Mouse (Mus musculus): ENCODE measurements around the gene Mx1.

The Mx1 gene

DNA sequence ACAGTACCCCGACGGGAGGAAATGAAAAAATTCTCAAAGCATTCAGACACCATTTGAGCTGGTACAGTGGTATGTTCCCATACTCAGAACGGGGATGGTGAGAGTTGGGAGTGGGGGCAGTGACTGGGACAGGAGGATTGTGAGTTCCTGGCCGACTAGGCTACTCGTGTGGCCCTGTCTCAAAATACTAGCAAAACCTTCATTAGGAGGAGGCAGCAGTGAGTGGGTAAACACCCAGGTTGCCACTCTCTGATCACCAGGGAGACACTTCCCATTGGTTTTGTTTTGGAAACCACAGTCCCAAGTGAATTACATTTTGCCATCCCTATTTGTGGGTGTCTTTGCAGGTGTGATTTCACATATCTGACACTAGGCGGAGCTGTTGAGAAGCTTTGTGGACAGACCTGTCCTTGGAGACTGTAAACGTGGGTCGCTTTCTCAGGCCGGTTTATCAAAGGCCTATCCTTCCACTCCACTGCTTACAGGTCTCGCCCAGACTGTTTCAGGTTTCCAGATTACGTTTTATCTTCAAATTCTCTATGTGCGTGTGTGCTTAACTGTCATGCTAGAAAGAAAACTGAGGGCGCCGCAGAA is 18.9 kb downstream of the Mx1 start:
- peak; percentile 71 for DNase-seq

DNA sequence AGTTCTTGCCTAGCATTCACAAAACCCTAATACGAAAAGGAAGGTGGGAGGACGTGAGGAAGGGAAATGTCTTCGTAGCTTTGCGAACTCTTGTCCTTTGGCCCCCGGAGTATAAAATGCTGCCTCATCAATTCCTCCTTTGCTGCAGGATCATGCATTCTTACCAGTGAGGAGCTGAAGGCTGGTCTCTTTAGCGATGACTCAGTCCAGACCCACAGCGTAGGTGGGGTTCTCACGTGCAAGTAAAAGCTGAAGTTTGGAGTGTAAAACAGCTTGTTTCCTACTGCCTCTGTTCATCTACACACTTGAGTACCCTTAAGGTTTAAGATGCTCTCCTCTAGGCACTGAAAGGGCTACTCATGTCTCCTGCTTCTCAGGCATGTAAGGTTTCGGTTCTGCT is 20.7 kb downstream of the Mx1 start:
- no peak for DNase-seq

DNA sequence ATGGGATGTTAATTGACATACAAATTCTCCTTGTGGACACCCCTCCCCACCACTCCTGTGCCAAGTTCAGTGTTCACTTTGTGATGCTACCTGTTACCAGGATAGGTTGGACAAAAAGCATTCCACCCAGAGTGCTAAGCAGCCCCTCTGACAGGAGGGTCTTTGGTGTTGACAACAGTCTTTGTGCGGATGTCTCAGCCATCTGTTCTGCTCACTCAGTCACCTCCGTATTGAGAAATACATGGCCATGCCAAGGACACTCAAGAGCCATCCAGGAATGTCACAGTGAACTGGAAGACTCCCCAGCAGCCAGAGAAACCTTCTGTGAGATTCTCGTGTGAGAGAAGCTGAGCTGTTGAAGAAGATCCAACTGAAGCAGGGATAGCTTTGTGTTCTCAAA is 24.5 kb downstream of the Mx1 start:
- DNase-seq, result peak; percentile 20

DNA sequence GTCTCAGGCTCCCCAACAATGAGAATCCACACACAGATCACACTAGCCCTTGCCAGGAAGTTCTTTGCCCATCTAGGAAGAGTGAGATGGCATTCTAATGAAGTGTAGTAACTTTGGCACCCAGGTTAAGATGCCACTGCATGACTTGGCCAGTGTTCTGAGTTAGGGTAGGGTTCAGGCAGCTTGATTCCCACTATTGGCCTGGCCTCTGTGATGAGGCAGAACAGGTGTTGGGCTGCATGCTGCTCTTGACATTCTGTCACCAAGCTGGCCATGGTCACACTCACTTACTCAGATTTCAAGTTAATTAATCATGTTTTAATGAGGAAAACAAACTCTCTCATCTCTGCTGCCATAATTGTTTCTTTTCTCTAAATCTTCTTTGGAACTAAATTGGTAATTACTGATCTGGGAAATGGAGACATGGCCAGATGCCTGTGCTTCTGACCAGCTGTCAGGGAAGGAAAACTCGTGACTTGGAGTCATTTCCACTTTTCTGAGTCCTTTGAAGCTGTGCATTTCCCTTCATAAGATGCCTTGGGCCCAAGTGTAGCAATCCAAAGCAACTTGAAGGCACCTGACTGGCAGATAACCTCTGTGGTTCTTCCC is 25.2 kb downstream of the Mx1 start:
- peak; percentile 15 for DNase-seq

DNA sequence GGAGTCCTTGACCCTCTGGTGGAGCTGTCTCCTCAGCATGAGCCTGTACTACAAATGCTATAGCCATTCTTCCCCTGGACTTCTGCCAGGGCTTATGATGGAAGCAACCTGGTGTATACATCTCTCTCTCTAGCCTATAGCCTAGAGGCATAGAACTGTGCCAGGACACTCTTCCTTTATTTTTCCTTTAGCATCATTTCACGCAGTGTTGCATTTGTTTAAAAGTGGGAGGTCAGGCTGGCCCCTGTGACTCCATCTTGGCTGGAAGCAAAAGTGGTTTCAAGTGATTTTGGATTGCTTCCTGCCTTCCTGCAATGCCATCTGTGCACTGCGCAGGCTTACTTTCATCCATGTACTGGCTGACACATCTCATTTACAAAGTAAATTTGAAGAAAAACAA is 28.5 kb downstream of the Mx1 start:
- no peak for DNase-seq

DNA sequence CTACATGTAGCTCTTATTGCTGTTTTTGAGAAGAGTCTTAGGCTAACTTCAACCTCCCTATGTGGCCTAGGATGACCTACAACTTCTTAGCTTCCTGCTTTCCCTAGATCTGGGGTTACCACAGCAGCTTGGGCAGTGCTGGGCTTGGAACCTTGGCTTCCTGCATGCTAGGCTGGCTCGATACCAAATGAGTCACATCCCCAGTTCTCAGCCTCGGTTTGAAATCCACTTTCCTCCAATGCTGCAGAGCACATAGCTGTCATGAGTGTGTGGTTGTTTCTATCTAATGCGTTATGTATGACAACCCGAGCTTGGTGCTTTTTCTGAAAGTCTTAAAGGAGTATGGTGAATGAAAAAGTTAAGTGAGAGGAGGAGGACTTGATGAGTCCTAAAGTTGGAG is 31.4 kb downstream of the Mx1 start:
- DNase-seq, result peak; percentile 44

DNA sequence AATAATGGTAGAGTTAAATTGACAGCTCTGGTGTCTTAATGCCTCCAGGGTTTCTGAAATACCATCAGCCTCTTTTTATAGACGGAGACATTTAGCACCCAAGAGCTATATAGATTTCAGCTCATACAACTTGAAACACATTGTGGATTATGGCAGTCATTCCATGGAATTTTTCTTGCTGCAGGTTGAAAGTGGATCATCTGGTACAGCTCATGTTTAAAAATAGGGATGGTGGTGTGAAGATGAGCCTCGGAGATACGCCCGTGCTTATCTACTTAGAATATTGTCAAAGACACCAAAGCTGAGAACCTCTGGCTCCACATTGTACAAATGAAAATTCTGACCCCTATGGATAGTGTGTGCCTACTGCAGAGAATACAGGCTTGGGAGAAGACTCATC is 32.6 kb downstream of the Mx1 start:
- DNase-seq, result no peak

DNA sequence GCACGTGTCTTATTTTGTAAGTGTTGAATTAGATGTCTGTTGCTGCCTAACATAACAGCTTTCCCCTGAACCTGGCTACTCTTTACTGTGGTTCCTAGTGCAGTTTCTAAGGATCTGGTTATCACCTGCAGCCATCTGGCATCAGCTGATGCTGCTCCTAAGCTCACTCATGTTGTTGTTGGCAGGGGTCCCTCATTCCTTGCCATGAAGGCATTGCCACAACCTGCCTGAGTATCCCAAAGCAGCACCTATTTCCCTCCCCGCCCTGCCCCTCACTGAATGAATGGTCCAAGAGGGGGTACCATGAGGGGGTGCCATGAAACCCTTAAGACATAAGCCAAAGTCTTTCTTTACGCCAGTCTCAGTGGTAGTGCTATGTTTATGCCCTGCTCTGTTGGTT is 34.7 kb downstream of the Mx1 start:
- no peak for DNase-seq

DNA sequence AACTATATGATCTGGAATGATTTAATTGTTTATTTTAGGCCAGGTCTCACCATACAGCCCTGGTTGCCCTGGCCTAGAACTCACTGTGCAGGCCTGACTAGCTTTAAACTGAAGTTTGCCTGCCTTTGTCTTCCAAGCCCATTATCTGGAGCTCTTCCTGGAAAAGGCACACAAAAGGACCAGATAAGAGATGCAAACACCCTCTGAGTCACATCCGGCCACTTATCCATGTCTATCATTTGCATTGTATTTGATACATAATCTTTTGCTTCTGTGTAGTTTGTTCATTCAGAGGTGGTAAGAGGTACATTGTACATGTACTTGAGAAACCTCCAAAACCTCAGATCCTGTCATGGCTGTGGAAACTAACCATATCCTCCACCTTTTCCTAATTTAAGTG is 39.1 kb downstream of the Mx1 start:
- no peak for DNase-seq

DNA sequence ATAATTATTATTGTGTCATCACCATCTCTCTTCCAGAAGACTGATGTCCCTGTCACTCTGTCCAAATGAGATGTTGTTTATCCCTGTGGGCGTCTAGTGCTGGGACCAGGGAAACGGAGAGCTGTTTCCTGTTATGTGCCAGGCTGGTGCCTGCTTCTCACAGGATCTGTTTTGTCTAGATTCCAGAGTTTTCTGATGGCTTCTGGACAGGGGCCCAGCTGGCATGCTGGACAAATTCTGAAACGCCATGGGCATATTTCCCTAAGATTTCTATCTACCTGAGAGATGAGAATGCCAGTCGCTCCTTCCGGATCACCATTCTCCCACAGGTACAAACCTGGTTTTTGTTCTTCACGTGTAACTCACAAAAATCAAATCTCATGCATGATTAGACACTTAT is 41.0 kb downstream of the Mx1 start:
- no peak for DNase-seq

DNA sequence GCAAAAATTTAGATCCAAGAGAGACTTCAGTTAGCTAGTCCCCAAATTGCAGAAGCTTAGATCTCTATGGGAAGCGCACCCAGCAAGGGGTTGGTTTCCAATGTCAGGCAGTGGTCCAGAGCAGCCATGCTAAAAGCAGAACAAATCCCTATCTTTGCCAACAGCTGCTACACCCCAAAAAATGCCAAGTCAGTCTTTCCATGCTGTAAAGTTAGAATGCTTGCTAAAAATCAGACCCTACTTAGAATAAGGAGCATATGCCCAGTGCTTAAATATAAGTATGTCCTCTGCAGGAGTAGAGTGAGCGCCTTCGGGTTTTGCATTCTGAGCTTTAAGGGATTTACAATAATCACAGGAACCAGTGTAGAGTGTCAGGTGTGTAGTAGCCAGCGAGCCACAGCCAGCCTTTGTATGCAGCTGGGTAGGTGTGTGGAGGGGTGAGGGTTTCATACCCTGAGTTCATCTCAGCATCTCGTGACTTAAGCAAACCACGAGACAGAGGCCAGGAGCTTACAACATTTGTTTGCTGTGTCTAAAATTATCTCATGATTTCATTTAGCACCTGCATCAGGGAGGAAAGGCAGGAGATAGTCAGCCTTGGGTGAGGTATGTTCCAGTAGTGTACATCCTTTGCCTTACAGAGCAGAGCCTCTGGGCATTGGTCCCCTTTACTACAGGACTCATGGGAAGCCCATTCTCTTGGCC is 43.8 kb downstream of the Mx1 start:
- DNase-seq, result no peak

DNA sequence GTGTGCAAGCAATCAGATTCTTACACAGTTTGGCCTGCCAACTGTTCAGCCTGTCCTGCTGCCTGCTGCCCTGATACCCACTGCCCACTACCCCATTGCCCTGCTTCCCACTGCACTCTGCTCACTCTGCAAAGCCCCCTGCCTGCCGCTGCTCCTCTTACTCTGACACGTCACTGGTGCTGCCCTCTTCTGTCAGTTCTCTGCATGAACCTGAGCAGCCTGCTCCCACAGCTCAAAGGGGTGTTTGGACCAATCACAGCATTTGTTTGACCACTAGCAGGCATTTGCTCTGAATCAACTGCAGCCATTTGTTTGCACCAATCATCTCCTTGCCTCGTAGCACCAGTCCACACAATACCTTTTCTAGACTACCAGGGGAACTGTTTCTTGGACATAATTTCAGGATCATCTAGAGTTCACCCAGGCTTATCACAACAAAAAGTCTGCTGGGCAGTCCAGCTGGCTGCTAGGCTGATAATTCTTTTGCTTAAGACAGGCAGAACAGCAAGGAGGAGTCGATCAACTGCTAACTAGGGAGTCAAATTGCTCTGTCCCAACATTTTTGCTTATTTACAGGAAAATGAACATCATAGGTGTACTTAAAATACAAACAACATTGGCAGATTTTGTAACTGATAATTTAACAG is 44.7 kb downstream of the Mx1 start:
- peak; percentile 71 for DNase-seq

DNA sequence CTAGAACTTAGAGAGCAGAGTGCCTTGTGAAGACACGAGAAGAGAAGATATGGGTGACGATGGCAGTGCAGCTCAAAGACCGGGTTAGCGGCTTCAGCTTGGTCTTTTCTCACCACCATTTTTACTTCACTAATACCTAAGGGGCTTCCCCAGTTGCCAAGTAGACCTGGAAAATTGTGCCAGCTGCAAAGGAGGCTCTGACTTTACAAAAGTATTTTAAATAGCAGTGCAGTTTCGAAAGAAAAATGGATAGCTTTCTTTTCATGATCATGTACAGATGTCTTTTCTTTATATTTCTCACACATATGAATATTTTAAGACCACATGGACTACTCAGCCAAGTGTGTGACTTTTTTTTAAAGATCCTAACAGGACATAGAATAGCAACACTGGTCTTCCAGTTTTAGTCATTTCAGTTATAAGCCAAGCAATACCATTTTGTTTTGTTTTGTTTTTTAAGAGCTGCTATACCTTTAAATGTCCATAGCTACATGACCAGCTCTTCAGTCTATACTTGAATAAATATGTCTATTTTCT is 57.2 kb downstream of the Mx1 start:
- DNase-seq, result no peak

DNA sequence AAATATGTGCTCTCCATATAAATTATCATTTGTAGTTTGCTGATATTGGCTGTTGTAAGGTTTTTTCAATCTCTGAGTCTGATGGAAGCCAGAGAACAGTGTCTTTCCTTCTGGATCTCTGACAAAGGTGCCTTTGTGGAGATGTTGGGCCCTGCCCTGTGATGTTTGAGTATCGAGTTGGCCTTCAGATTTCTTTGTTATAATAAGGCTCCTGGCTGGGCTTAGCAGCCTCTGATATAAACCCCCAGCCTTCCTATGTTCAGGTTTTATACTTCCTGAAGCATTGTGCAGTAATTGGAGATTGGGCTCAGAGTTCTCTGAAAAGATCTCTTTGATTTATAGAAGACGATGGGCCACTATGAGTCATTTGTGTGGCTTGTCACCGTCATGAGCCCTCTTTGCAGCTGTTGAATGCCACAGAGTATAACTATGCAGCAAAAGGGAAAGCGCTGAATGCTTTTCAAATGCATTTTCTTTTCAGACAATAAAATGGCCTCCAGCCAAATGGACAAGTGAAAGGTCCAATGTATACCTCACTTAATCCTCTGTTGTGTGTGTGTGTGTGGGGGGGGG is 60.4 kb downstream of the Mx1 start:
- no peak for DNase-seq

DNA sequence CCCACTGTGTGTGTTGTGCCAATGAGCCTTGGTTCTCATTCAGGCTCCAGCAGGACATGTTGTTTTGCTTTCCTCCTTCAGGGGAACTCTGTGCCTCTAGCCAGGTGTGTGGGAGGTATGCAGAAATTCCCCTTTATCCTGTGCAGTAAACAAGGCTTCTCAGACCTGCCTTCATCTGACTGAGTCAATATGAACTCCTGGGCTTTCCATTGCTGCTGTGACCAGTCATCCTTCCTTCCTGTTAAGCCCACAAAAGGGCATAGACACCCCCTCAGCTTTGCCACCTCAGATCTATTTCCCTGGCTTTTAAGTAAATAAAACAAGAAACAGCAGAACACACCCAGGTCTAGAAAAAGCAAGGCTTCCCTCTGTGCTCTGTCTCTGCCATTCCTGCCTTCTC is 61.0 kb downstream of the Mx1 start:
- DNase-seq, result no peak

DNA sequence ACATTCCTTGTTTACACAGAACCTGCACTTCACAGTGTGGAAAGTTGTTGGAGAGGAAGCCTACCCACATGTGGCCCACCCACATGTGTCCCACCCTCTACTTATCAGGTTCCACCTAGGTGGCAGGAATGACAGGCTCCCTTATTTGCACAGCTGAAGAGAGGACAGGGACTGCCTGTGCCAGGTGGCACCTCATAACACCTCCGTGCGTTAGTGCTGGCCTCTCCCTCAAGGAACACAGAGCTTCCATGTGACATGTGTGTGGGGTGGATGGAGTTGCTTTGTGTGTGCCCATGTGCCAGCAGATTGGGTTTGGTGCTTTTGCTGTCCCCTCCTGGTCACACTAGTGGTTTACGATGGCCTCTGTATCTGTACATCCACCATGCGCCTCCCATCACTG is 62.7 kb downstream of the Mx1 start:
- no peak for DNase-seq

DNA sequence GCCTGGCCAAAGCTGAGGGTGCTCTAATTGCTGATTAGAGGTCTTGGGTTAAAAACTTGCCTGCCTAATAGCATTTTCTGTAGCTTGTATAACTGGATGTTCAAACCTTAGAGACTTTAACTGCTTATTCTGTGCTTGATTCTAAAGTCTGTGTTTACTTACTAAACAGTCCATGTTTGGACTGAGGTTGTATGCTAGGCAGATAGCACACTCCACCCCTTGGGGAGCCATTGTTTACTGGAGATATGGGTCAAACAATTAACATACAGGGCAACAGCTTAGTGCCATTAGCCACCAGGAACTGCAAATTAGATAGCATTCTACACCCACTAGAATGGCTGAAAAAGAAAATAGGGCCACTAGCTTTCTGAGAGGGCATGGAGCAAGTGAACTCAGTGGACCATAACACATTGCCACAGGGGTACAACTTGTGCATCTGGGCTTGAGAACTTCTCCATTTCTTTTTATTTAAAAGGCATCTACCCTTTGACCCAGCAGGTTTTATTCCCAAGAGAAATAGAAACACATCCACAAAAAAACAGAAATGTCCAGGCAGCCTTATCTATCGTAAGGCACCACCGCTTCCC is 64.7 kb downstream of the Mx1 start:
- no peak for DNase-seq

Measured in lung, postnatal 36 days (tissue).